Comparison of ENCODE assay signal across 27 mouse cellular contexts in genomic region chr2:110190416-110190815, GRCm38 (mm10).
A peak's percentile ranks its signal among the peaks of the same experiment; 100 is the strongest.
DNase-seq lines count a peak whose midpoint lies in the region; ATAC-seq and TF ChIP-seq lines count a peak whose summit lies in the region.
"Had no signal": no experiment of that assay in that cellular context is flagged by ENCODE, and none has a peak within 500 bp of the region (broad histone marks: within the 10 kb centered on the region; RNA-seq: fewer than 3 reads in every experiment).

No protein-coding gene starts in this region.

- DNase-seq in embryonic facial prominence, embryonic 14.5 days (ENCODE audit: low spot score), result no peak
- DNase-seq in embryonic facial prominence, embryonic 10.5 days (ENCODE audit: low spot score), result no peak
- no peak for DNase-seq in testis, postnatal 10 days (ENCODE audit: low spot score)
- DNase-seq: B cell, adult 2 months; cerebellum, adult 8-10 months; cerebellum, postnatal 25 days; gastrocnemius, postnatal 25 days; heart, adult 18-20 months; heart, postnatal 10 days; kidney, adult 11 months; kidney, postnatal 36 days; layer of hippocampus, postnatal 36 days; left cerebral cortex, postnatal 4 days; lung, embryonic 14.5 days; right cerebral cortex, adult 18-20 months; thymus, postnatal 4 days had no signal

- WGBS in embryonic facial prominence, embryonic 14.5 days, result 94% methylated on average over 2 of the region's 2 CpGs
- WGBS in embryonic facial prominence, embryonic 10.5 days, result 93% methylated on average over 2 of the region's 2 CpGs
- WGBS in kidney, embryonic 15.5 days, result 90% methylated on average over 2 of the region's 2 CpGs
- whole genome bisulfite sequencing in kidney, embryonic 14.5 days, result 86% methylated on average over 2 of the region's 2 CpGs
- WGBS in forebrain, embryonic 13.5 days, result 97% methylated on average over 2 of the region's 2 CpGs

- H3K9me3 ChIP-seq in embryonic facial prominence, embryonic 14.5 days (ENCODE audit: control insufficient read depth, low read length), result no peaks in the 10 kb centered on the region
- H3K9me3 ChIP-seq in embryonic facial prominence, embryonic 10.5 days, result no peaks in the 10 kb centered on the region
- no peaks in the 10 kb centered on the region for H3K9me3 ChIP-seq in kidney, embryonic 15.5 days (replicated peaks)
- H3K9me3 ChIP-seq in kidney, embryonic 14.5 days (ENCODE audit: control insufficient read depth, low read length), result no peaks in the 10 kb centered on the region
- no peaks in the 10 kb centered on the region for H3K9me3 ChIP-seq in forebrain, embryonic 13.5 days (replicated peaks)
- H3K9me3 ChIP-seq: forebrain, embryonic 15.5 days; liver, embryonic 15.5 days; midbrain, embryonic 10.5 days; midbrain, embryonic 15.5 days had no signal

- no peaks in the 10 kb centered on the region for H3K27me3 ChIP-seq in embryonic facial prominence, embryonic 14.5 days (replicated peaks; ENCODE audit: control insufficient read depth, insufficient read depth, low read length)
- peaks cover 7% of the 10 kb centered on the region; the same call in 1 of the 2 replicates for H3K27me3 ChIP-seq in embryonic facial prominence, embryonic 10.5 days (replicated peaks; ENCODE audit: low read depth, poor library complexity, severe bottlenecking)
- H3K27me3 ChIP-seq in kidney, embryonic 15.5 days, result no peaks in the 10 kb centered on the region
- no peaks in the 10 kb centered on the region for H3K27me3 ChIP-seq in kidney, embryonic 14.5 days (ENCODE audit: control insufficient read depth, insufficient read depth, low read length)
- H3K27me3 ChIP-seq in testis, adult 2 months (ENCODE audit: control insufficient read depth, insufficient read depth, low read length), result no peaks in the 10 kb centered on the region
- 0 out of 2 replicates have a peak, but pooled peaks cover 6% of the 10 kb centered on the region for H3K27me3 ChIP-seq in forebrain, embryonic 13.5 days
- H3K27me3 ChIP-seq: forebrain, embryonic 15.5 days; liver, embryonic 15.5 days; midbrain, embryonic 15.5 days had no signal

- no peak overlapping the region for H3K4me3 ChIP-seq in embryonic facial prominence, embryonic 14.5 days (ENCODE audit: low read depth, low read length)
- no peak overlapping the region for H3K4me3 ChIP-seq in embryonic facial prominence, embryonic 10.5 days
- H3K4me3 ChIP-seq in kidney, embryonic 15.5 days (replicated peaks), result no peak overlapping the region
- H3K4me3 ChIP-seq in kidney, embryonic 14.5 days (ENCODE audit: low read length), result no peak overlapping the region
- H3K4me3 ChIP-seq in testis, adult 2 months (ENCODE audit: control insufficient read depth, low read depth, low read length), result no peak overlapping the region
- H3K4me3 ChIP-seq in forebrain, embryonic 13.5 days, result no peak overlapping the region
- H3K4me3 ChIP-seq: forebrain, embryonic 15.5 days; liver, embryonic 15.5 days; midbrain, embryonic 10.5 days; midbrain, embryonic 15.5 days had no signal

- H3K36me3 ChIP-seq in embryonic facial prominence, embryonic 14.5 days (ENCODE audit: control insufficient read depth, insufficient read depth, low read length), result no peaks in the 10 kb centered on the region
- H3K36me3 ChIP-seq in embryonic facial prominence, embryonic 10.5 days (replicated peaks), result no peaks in the 10 kb centered on the region
- no peaks in the 10 kb centered on the region for H3K36me3 ChIP-seq in kidney, embryonic 15.5 days
- H3K36me3 ChIP-seq in kidney, embryonic 14.5 days (ENCODE audit: control insufficient read depth, insufficient read depth, low read length), result no peaks in the 10 kb centered on the region
- no peaks in the 10 kb centered on the region for H3K36me3 ChIP-seq in testis, adult 2 months (ENCODE audit: control insufficient read depth, insufficient read depth, low read length)
- H3K36me3 ChIP-seq in forebrain, embryonic 13.5 days (ENCODE audit: poor library complexity, severe bottlenecking), result no peaks in the 10 kb centered on the region
- H3K36me3 ChIP-seq: forebrain, embryonic 15.5 days; liver, embryonic 15.5 days; midbrain, embryonic 10.5 days; midbrain, embryonic 15.5 days had no signal

- no peak overlapping the region for H3K9ac ChIP-seq in embryonic facial prominence, embryonic 14.5 days (ENCODE audit: low read depth, low read length)
- H3K9ac ChIP-seq in kidney, embryonic 15.5 days, result no peak overlapping the region
- no peak overlapping the region for H3K9ac ChIP-seq in kidney, embryonic 14.5 days (ENCODE audit: low read depth, low read length)
- no peak overlapping the region for H3K9ac ChIP-seq in forebrain, embryonic 13.5 days
- H3K9ac ChIP-seq: forebrain, embryonic 15.5 days; liver, embryonic 15.5 days; lung, embryonic 14.5 days; midbrain, embryonic 15.5 days had no signal

- no peak overlapping the region for H3K4me2 ChIP-seq in embryonic facial prominence, embryonic 14.5 days (ENCODE audit: low read depth, low read length)
- no peak overlapping the region for H3K4me2 ChIP-seq in kidney, embryonic 15.5 days
- no peak overlapping the region for H3K4me2 ChIP-seq in kidney, embryonic 14.5 days (replicated peaks; ENCODE audit: low read depth, low read length)
- no peak overlapping the region for H3K4me2 ChIP-seq in forebrain, embryonic 13.5 days
- H3K4me2 ChIP-seq: forebrain, embryonic 15.5 days; heart, embryonic 11.5 days; liver, embryonic 15.5 days; lung, embryonic 14.5 days; midbrain, embryonic 15.5 days had no signal

- no peak for TF ChIP-seq CTCF in testis, adult 2 months (IDR thresholded peaks at IDR 0.05; ENCODE audit: control insufficient read depth, insufficient read depth, insufficient replicate concordance, low read depth, low read length)

- ATAC-seq in embryonic facial prominence, embryonic 14.5 days (ENCODE audit: low read depth), result no peak
- no peak for ATAC-seq in kidney, embryonic 15.5 days (replicated peaks; ENCODE audit: low FRiP score)
- ATAC-seq in kidney, embryonic 14.5 days (ENCODE audit: low FRiP score, low TSS enrichment), result no peak
- no peak for ATAC-seq in forebrain, embryonic 13.5 days
- ATAC-seq: forebrain, embryonic 15.5 days; hindbrain, embryonic 16.5 days; midbrain, embryonic 15.5 days had no signal

- H3K27ac ChIP-seq in embryonic facial prominence, embryonic 14.5 days (replicated peaks; ENCODE audit: low read depth, low read length), result 0 out of 2 replicates have a peak overlapping the region, but pooled peaks have one; percentile 78
- H3K27ac ChIP-seq in embryonic facial prominence, embryonic 10.5 days (replicated peaks), result no peak overlapping the region
- H3K27ac ChIP-seq in kidney, embryonic 15.5 days, result peak overlapping the region; percentile 95
- H3K27ac ChIP-seq in kidney, embryonic 14.5 days (ENCODE audit: low read depth, low read length), result no peak overlapping the region
- H3K27ac ChIP-seq in testis, adult 2 months (ENCODE audit: control insufficient read depth, insufficient read depth, low read depth, low read length), result 0 out of 2 replicates have a peak overlapping the region, but pooled peaks have one; percentile 49
- no peak overlapping the region for H3K27ac ChIP-seq in forebrain, embryonic 13.5 days
- H3K27ac ChIP-seq: forebrain, embryonic 15.5 days; liver, embryonic 15.5 days; midbrain, embryonic 10.5 days; midbrain, embryonic 15.5 days; stomach, postnatal 0 days had no signal

- TF ChIP-seq POLR2A in testis, adult 2 months (IDR thresholded peaks at IDR 0.05; ENCODE audit: control insufficient read depth, low read depth, low read length), result no peak

- peaks cover 28% of the 10 kb centered on the region for H3K4me1 ChIP-seq in embryonic facial prominence, embryonic 14.5 days (ENCODE audit: control insufficient read depth, insufficient read depth, low read length)
- H3K4me1 ChIP-seq in embryonic facial prominence, embryonic 10.5 days, result peaks cover 33% of the 10 kb centered on the region
- peaks cover 72% of the 10 kb centered on the region for H3K4me1 ChIP-seq in kidney, embryonic 15.5 days
- H3K4me1 ChIP-seq in kidney, embryonic 14.5 days (ENCODE audit: control insufficient read depth, insufficient read depth, low read length), result peaks cover 52% of the 10 kb centered on the region
- H3K4me1 ChIP-seq in testis, adult 2 months (ENCODE audit: control insufficient read depth, insufficient read depth, low read length), result no peaks in the 10 kb centered on the region
- peaks cover 16% of the 10 kb centered on the region for H3K4me1 ChIP-seq in forebrain, embryonic 13.5 days
- H3K4me1 ChIP-seq: liver, embryonic 15.5 days had no signal

Comparison
In these comparisons a context has a peak if more than half of its experiments do, and no peak if none do; other contexts are left out.
1. H3K27ac ChIP-seq: peak in embryonic facial prominence, embryonic 14.5 days (single experiment), kidney, embryonic 15.5 days (single experiment) and testis, adult 2 months (single experiment); none in embryonic facial prominence, embryonic 10.5 days (single experiment), kidney, embryonic 14.5 days (single experiment) and forebrain, embryonic 13.5 days (single experiment).